Mouse (Mus musculus) neural tube, embryonic 12.5 days (tissue): ENCODE data around the gene Zmym5. TPM values are rescaled to one million over a fixed set of nuclear protein-coding genes. Genes with fewer than 3 reads are reported as not detected.
"Not testable (repeated sequence)": the region's sequence is repeated elsewhere in the genome, so short reads cannot be mapped to it uniquely, and the experiment has no call there.

Experiments
- ATAC-seq: fragments of 200-750 bp; cut with Nextera tagmentation; 2 replicates; pipeline ENCODE4 v1.8.0; 2017; ENCODE audit warnings: low read depth, mild to moderate bottlenecking, moderate TSS enrichment, moderate library complexity; ENCODE audit not compliant: low FRiP score
- H3K27ac ChIP-seq: fragments of 300-500 bp; sonication (generic); 2 replicates; pipeline ENCODE4 v1.5.1; 2016
- H3K27me3 ChIP-seq: fragments of 300-500 bp; sonication (generic); replicated peaks from 2 replicates; pipeline ENCODE4 v1.6.1; 2016; ENCODE audit warnings: mild to moderate bottlenecking
- H3K36me3 ChIP-seq: fragments of 300-500 bp; sonication (generic); 2 replicates; pipeline ENCODE4 v1.6.1; 2016; ENCODE audit warnings: mild to moderate bottlenecking
- H3K4me1 ChIP-seq: fragments of 300-500 bp; sonication (generic); 2 replicates; pipeline ENCODE4 v1.6.1; 2016
- H3K4me2 ChIP-seq: fragments of 300-500 bp; sonication (generic); replicated peaks from 2 replicates; pipeline ENCODE4 v1.6.1; 2016; ENCODE audit warnings: mild to moderate bottlenecking
- H3K4me3 ChIP-seq: fragments of 300-500 bp; sonication (generic); 2 replicates; pipeline ENCODE4 v1.5.1; 2016
- H3K9ac ChIP-seq: fragments of 300-500 bp; sonication (generic); 2 replicates; pipeline ENCODE4 v1.6.1; 2016; ENCODE audit warnings: mild to moderate bottlenecking
- H3K9me3 ChIP-seq: fragments of 300-500 bp; sonication (generic); 2 replicates; pipeline ENCODE4 v1.6.1; 2016; ENCODE audit warnings: mild to moderate bottlenecking
- WGBS: fragments of 180-500 bp; shearing (Covaris S2); methylation state at CpG from one replicate; pipeline ENCODE4 v1.1.7; 2016; 5-methylcytosine and 5-hydroxymethylcytosine counted together
- polyA plus RNA-seq: library from polyadenylated mRNA; unstranded; fragments of >200 nt; fragmentation: Nextera tagmentation; extraction: Ambion mirVana; gene quantifications from 2 replicates; pipeline ENCODE4 v1.2.1, GENCODE M21; 2016

Zmym5 gene
- polyA plus RNA-seq, 1 experiment from 2014 or later = 36.3 TPM

GRCm38 (mm10) chr14:56765117-56765516 is 46.4 kb downstream of the Zmym5 start:
- H3K4me2 ChIP-seq, H3K4me3 ChIP-seq, H3K4me1 ChIP-seq, ATAC-seq, H3K27me3 ChIP-seq, H3K27ac ChIP-seq, H3K9ac ChIP-seq, H3K9me3 ChIP-seq: not testable (repeated sequence)
- WGBS = 88% methylated on average over 3 of the region's 3 CpGs
- peaks cover 47% of the 10 kb centered on the region for H3K36me3 ChIP-seq

DNA sequence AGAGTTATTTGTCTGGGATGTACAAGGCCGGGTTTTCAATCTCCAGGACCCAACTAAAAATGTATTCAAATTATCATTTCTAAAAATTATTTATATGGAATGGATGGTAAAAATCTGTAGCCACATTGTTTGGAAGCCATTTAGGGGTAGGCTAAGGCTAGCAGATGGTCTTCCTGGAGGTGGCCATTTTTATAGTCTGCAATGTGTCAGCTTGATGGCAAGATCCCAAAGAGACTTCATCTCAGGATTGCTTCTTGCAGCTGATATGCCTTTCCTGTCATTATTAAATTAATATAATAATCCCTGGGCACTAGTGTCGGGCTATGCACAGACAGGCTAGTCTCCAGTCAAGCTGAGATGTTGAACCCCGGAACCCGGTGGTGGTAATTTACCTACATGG is 60.2 kb downstream of the Zmym5 start:
- H3K4me1 ChIP-seq = no peaks in the 10 kb centered on the region
- H3K9ac ChIP-seq = no peak overlapping the region
- H3K4me3 ChIP-seq = no peak overlapping the region
- ATAC-seq = no peak
- peaks cover 38% of the 10 kb centered on the region for H3K36me3 ChIP-seq
- H3K27me3 ChIP-seq = no peaks in the 10 kb centered on the region
- H3K27ac ChIP-seq = no peak overlapping the region
- no peaks in the 10 kb centered on the region for H3K9me3 ChIP-seq
- H3K4me2 ChIP-seq = no peak overlapping the region
- 89% methylated on average over 4 of the region's 4 CpGs for WGBS

Other genes starting within 250 kb of the Zmym5 start
- gene Cenpj, start 236.3 kb downstream of the Zmym5 start, polyA plus RNA-seq = 12.6 and 16.7 TPM in 2 replicates
- 1.3 and 1.8 TPM in 2 replicates for gene Parp4, start 236.1 kb downstream of the Zmym5 start, polyA plus RNA-seq
- 36.5 and 46.2 TPM in 2 replicates for gene Mphosph8, start 143.5 kb downstream of the Zmym5 start, polyA plus RNA-seq
- 46.1 and 47.2 TPM in 2 replicates for gene Pspc1, start 33.4 kb downstream of the Zmym5 start, polyA plus RNA-seq
- 75.4 and 79.8 TPM in 2 replicates for gene Zmym2, start 74.9 kb upstream of the Zmym5 start, polyA plus RNA-seq
- 1.4 TPM in 2 replicates for gene Gja3, start 246.4 kb upstream of the Zmym5 start, polyA plus RNA-seq